Mouse (Mus musculus): ENCODE measurements at regions not wholly inside any gene's neighbourhood (a gene's known extent, or its start where the extent isn't known, plus 50 kb on each side); places are given as distances from the start of the nearest gene placed in this dataset.

- TF ChIP-seq CTCF (IDR thresholded peaks at IDR 0.05; ENCODE audit: extremely low read depth, insufficient read length, insufficient replicate concordance, low read depth, low read length) (no peak), POLR2A (IDR thresholded peaks at IDR 0.05; ENCODE audit: low read depth, low read length) (no peak)
- Histone ChIP-seq H3K27ac (ENCODE audit: insufficient read depth, low read depth, low read length) (no peak overlapping the region), H3K36me3 (ENCODE audit: control insufficient read depth, insufficient read depth, low read length) (no peaks in the 10 kb centered on the region), H3K4me3 (ENCODE audit: low read depth, low read length) (no peak overlapping the region), H3K4me1 (ENCODE audit: control insufficient read depth, insufficient read depth, insufficient read length, low read length) (no peaks in the 10 kb centered on the region), H3K27me3 (ENCODE audit: control insufficient read depth, insufficient read depth, low read length) (no peaks in the 10 kb centered on the region)
- 65% methylated on average over 11 of the region's 11 CpGs for WGBS
Measured at GRCm38 (mm10) chr16:46605001-46605878, 106.9 kb upstream of the Nectin3 start.

- Histone ChIP-seq H3K27ac (ENCODE audit: insufficient read depth, low read depth, low read length) (no peak overlapping the region), H3K4me1 (ENCODE audit: control insufficient read depth, insufficient read depth, insufficient read length, low read length) (peaks cover 10% of the 10 kb centered on the region; the same call in 1 of the 2 replicates), H3K27me3 (ENCODE audit: control insufficient read depth, insufficient read depth, low read length) (no peaks in the 10 kb centered on the region), H3K36me3 (ENCODE audit: control insufficient read depth, insufficient read depth, low read length) (no peaks in the 10 kb centered on the region), H3K4me3 (ENCODE audit: low read depth, low read length) (no peak overlapping the region)
- 8% methylated on average over 8 of the region's 8 CpGs for WGBS
- TF ChIP-seq CTCF (IDR thresholded peaks at IDR 0.05; ENCODE audit: extremely low read depth, insufficient read length, insufficient replicate concordance, low read depth, low read length) (no peak), POLR2A (IDR thresholded peaks at IDR 0.05; ENCODE audit: low read depth, low read length) (no peak)
Measured at GRCm38 (mm10) chr16:46592618-46593253, 94.4 kb upstream of the Nectin3 start.

GRCm38 (mm10) chr16:46587056-46587455 lies 88.7 kb upstream of the Nectin3 start:
- H3K4me3 ChIP-seq (ENCODE audit: low read depth, low read length): no peak overlapping the region
- H3K36me3 ChIP-seq (ENCODE audit: control insufficient read depth, insufficient read depth, low read length): no peaks in the 10 kb centered on the region
- no peak for TF ChIP-seq POLR2A (IDR thresholded peaks at IDR 0.05; ENCODE audit: low read depth, low read length)
- TF ChIP-seq CTCF (IDR thresholded peaks at IDR 0.05; ENCODE audit: extremely low read depth, insufficient read length, insufficient replicate concordance, low read depth, low read length): no peak
- WGBS: 67% methylated on average over 1 of the region's 1 CpGs
- H3K27me3 ChIP-seq (ENCODE audit: control insufficient read depth, insufficient read depth, low read length): no peaks in the 10 kb centered on the region
- peaks cover 9% of the 10 kb centered on the region; the same call in 1 of the 2 replicates for H3K4me1 ChIP-seq (ENCODE audit: control insufficient read depth, insufficient read depth, insufficient read length, low read length)
- H3K27ac ChIP-seq (ENCODE audit: insufficient read depth, low read depth, low read length): no peak overlapping the region

- Histone ChIP-seq H3K4me3 (ENCODE audit: low read depth, low read length) (no peak overlapping the region), H3K27me3 (ENCODE audit: control insufficient read depth, insufficient read depth, low read length) (no peaks in the 10 kb centered on the region), H3K4me1 (ENCODE audit: control insufficient read depth, insufficient read depth, insufficient read length, low read length) (peaks cover 10% of the 10 kb centered on the region; the same call in 1 of the 2 replicates), H3K36me3 (ENCODE audit: control insufficient read depth, insufficient read depth, low read length) (no peaks in the 10 kb centered on the region), H3K27ac (ENCODE audit: insufficient read depth, low read depth, low read length) (no peak overlapping the region)
- no peak for TF ChIP-seq POLR2A (IDR thresholded peaks at IDR 0.05; ENCODE audit: low read depth, low read length)
- TF ChIP-seq CTCF (IDR thresholded peaks at IDR 0.05; ENCODE audit: extremely low read depth, insufficient read length, insufficient replicate concordance, low read depth, low read length): no peak
Measured at GRCm38 (mm10) chr16:46584502-46584901, 86.2 kb upstream of the Nectin3 start.

GRCm38 (mm10) chr16:46581115-46581514 lies 82.8 kb upstream of the Nectin3 start:
- no peak overlapping the region for H3K4me3 ChIP-seq (ENCODE audit: low read depth, low read length)
- H3K36me3 ChIP-seq (ENCODE audit: control insufficient read depth, insufficient read depth, low read length): no peaks in the 10 kb centered on the region
- H3K27me3 ChIP-seq (ENCODE audit: control insufficient read depth, insufficient read depth, low read length): no peaks in the 10 kb centered on the region
- WGBS: 87% methylated on average over 10 of the region's 10 CpGs
- H3K27ac ChIP-seq (ENCODE audit: insufficient read depth, low read depth, low read length): no peak overlapping the region
- TF ChIP-seq CTCF (IDR thresholded peaks at IDR 0.05; ENCODE audit: extremely low read depth, insufficient read length, insufficient replicate concordance, low read depth, low read length) (no peak), POLR2A (IDR thresholded peaks at IDR 0.05; ENCODE audit: low read depth, low read length) (no peak)
- peaks cover 8% of the 10 kb centered on the region; the same call in 1 of the 2 replicates for H3K4me1 ChIP-seq (ENCODE audit: control insufficient read depth, insufficient read depth, insufficient read length, low read length)

- no peaks in the 10 kb centered on the region for H3K27me3 ChIP-seq (ENCODE audit: control insufficient read depth, insufficient read depth, low read length)
- no peak overlapping the region for H3K27ac ChIP-seq (ENCODE audit: insufficient read depth, low read depth, low read length)
- no peak overlapping the region for H3K4me3 ChIP-seq (ENCODE audit: low read depth, low read length)
- H3K4me1 ChIP-seq (ENCODE audit: control insufficient read depth, insufficient read depth, insufficient read length, low read length): no peaks in the 10 kb centered on the region
- no peaks in the 10 kb centered on the region for H3K36me3 ChIP-seq (ENCODE audit: control insufficient read depth, insufficient read depth, low read length)
- TF ChIP-seq CTCF (IDR thresholded peaks at IDR 0.05; ENCODE audit: extremely low read depth, insufficient read length, insufficient replicate concordance, low read depth, low read length): no peak
- TF ChIP-seq POLR2A (IDR thresholded peaks at IDR 0.05; ENCODE audit: low read depth, low read length): no peak
- WGBS: 86% methylated on average over 6 of the region's 6 CpGs
Measured at GRCm38 (mm10) chr16:46574221-46574620, 75.9 kb upstream of the Nectin3 start.

GRCm38 (mm10) chr16:46567446-46567845 lies 69.1 kb upstream of the Nectin3 start:
- Histone ChIP-seq H3K36me3 (ENCODE audit: control insufficient read depth, insufficient read depth, low read length) (no peaks in the 10 kb centered on the region), H3K4me3 (ENCODE audit: low read depth, low read length) (no peak overlapping the region), H3K4me1 (ENCODE audit: control insufficient read depth, insufficient read depth, insufficient read length, low read length) (no peaks in the 10 kb centered on the region), H3K27ac (ENCODE audit: insufficient read depth, low read depth, low read length) (no peak overlapping the region), H3K27me3 (ENCODE audit: control insufficient read depth, insufficient read depth, low read length) (no peaks in the 10 kb centered on the region)
- TF ChIP-seq CTCF (IDR thresholded peaks at IDR 0.05; ENCODE audit: extremely low read depth, insufficient read length, insufficient replicate concordance, low read depth, low read length) (no peak), POLR2A (IDR thresholded peaks at IDR 0.05; ENCODE audit: low read depth, low read length) (no peak)
- 83% methylated on average over 1 of the region's 1 CpGs for WGBS
